Mouse (Mus musculus): Measurements from ENCODE around the gene Nek10. TPM values are rescaled to one million over a fixed set of nuclear protein-coding genes. Genes with fewer than 3 reads are reported as not detected.
"Not testable (repeated sequence)": the region's sequence is repeated elsewhere in the genome, so short reads cannot be mapped to it uniquely, and the experiment has no call there.

Gene Nek10
- 0.05 TPM in 1 of 2 replicates, not detected in the other for polyA plus RNA-seq (2016; fragmentation: Nextera tagmentation; extraction: Ambion mirVana)

- ATAC-seq (ENCODE audit: low FRiP score); H3K27me3 ChIP-seq; H3K27ac ChIP-seq; H3K4me1 ChIP-seq; H3K4me2 ChIP-seq; H3K36me3 ChIP-seq (replicated peaks); H3K4me3 ChIP-seq (replicated peaks); H3K9me3 ChIP-seq; H3K9ac ChIP-seq: not testable (repeated sequence)
- 65% methylated on average over 2 of the region's 2 CpGs for WGBS
Observed at GRCm38 (mm10) chr14:14803115-14803514, at the start of gene Nek10. Gene Nek10 (plus strand): TSS chr14:14803415.

DNA sequence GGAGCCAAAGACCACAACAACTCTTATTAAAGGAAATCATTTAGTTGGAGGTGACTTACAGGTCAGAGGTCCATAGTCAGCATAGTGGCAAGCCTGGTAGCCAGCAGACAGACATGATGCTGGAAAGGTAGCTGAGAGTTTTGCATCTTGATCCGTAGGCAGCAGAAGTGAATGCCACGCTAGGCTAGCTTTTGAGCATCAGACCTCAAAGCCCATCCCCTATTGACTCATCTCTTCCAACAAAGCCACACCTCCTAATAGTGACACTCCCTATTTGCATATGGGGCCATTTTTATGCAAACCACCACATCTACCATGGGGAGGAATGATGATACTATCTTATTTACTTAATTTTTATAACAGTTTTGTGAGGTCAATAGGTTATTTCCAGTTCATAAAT lies 22.0 kb upstream of the Nek10 start:
- Histone ChIP-seq H3K27ac (no peak overlapping the region), H3K4me1 (no peaks in the 10 kb centered on the region), H3K9ac (no peak overlapping the region), H3K4me3 (replicated peaks) (no peak overlapping the region), H3K4me2 (no peak overlapping the region), H3K9me3 (no peaks in the 10 kb centered on the region), H3K36me3 (replicated peaks) (peaks cover 51% of the 10 kb centered on the region), H3K27me3 (no peaks in the 10 kb centered on the region)
- 88% methylated on average over 2 of the region's 2 CpGs for WGBS
- no peak for ATAC-seq (ENCODE audit: low FRiP score)

- Histone ChIP-seq H3K9ac (no peak overlapping the region), H3K9me3 (no peaks in the 10 kb centered on the region), H3K27ac (no peak overlapping the region), H3K27me3 (no peaks in the 10 kb centered on the region), H3K4me2 (no peak overlapping the region), H3K4me1 (no peaks in the 10 kb centered on the region), H3K36me3 (replicated peaks) (peaks cover 42% of the 10 kb centered on the region), H3K4me3 (replicated peaks) (no peak overlapping the region)
- 80% methylated on average over 1 of the region's 1 CpGs for WGBS
- ATAC-seq (ENCODE audit: low FRiP score) = no peak
Observed at GRCm38 (mm10) chr14:14784223-14784622, 19.0 kb upstream of the Nek10 start.

DNA sequence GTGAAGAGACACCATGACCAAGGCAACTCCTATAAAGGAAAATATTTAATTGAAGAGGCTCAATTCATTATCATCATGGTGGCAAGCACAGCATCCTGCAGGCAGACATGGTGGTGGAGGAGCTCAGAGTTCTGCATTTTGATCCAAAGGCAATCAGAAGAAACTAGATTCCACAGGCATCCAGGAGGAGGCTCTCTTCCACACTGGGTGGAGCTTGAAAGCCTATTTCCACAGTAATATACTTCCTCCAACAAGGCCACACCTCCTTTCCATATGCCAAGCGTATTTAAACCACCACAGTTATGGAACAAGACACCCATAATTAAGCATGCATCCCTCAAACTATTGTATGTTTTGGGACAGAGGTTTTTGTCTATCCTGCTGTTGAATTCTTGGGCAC lies 16.2 kb upstream of the Nek10 start:
- no peaks in the 10 kb centered on the region for H3K27me3 ChIP-seq
- WGBS = 88% methylated on average over 1 of the region's 1 CpGs

DNA sequence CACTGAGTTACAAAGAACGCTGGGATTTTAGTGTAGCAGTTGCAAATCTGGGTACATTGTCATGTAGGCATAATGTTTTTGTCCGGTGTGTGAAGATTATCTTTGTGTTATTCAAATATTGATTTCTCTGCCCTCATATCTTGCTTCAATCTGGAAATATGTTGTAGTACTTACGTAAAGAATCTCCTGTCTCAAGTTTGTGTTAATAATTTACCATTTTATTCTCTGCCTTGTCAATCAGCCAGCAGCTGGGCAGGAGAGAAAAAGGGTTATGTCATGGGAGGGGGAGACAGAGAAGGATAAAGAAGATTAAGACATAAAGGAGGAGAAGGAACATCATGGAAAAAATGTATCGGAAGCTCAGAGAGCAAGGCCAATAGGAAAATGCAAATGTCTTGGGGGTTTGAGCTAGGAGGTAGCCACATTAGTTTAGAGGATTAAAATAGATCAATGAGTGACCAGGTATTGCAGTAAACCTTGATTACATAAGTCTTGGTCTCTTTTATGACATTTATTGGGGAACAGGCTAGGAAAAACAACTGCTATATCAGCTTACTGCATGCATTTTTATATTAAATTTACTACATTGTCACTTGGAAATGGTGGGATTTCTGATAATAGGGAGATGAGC lies 13.3 kb upstream of the Nek10 start:
- H3K4me3 ChIP-seq (replicated peaks) = no peak overlapping the region
- no peak overlapping the region for H3K27ac ChIP-seq
- H3K4me2 ChIP-seq = no peak overlapping the region
- no peaks in the 10 kb centered on the region for H3K27me3 ChIP-seq
- H3K9me3 ChIP-seq = no peaks in the 10 kb centered on the region
- no peaks in the 10 kb centered on the region for H3K4me1 ChIP-seq
- WGBS = 94% methylated on average over 4 of the region's 4 CpGs
- peaks cover 45% of the 10 kb centered on the region for H3K36me3 ChIP-seq (replicated peaks)
- no peak overlapping the region for H3K9ac ChIP-seq
- no peak for ATAC-seq (ENCODE audit: low FRiP score)

More for the DNA sequence above, 16.2 kb upstream of the Nek10 start:
- Histone ChIP-seq H3K4me3 (replicated peaks) (no peak overlapping the region), H3K36me3 (replicated peaks) (peaks cover 41% of the 10 kb centered on the region), H3K4me2 (no peak overlapping the region), H3K27ac (no peak overlapping the region), H3K4me1 (no peaks in the 10 kb centered on the region), H3K9ac (no peak overlapping the region), H3K9me3 (no peaks in the 10 kb centered on the region)
- no peak for ATAC-seq (ENCODE audit: low FRiP score)

- Histone ChIP-seq H3K9ac (no peak overlapping the region), H3K36me3 (replicated peaks) (peaks cover 13% of the 10 kb centered on the region), H3K4me2 (no peak overlapping the region), H3K4me1 (peaks cover 4% of the 10 kb centered on the region; the same call in 1 of the 2 replicates), H3K4me3 (replicated peaks) (no peak overlapping the region), H3K27ac (no peak overlapping the region), H3K27me3 (no peaks in the 10 kb centered on the region), H3K9me3 (no peaks in the 10 kb centered on the region)
- no peak for ATAC-seq (ENCODE audit: low FRiP score)
- WGBS = 87% methylated on average over 5 of the region's 5 CpGs
Observed at GRCm38 (mm10) chr14:14799861-14800260, 3.4 kb upstream of the Nek10 start.

- 95% methylated on average over 4 of the region's 4 CpGs for WGBS
Observed at GRCm38 (mm10) chr14:14800332-14800731, 2.9 kb upstream of the Nek10 start.

DNA sequence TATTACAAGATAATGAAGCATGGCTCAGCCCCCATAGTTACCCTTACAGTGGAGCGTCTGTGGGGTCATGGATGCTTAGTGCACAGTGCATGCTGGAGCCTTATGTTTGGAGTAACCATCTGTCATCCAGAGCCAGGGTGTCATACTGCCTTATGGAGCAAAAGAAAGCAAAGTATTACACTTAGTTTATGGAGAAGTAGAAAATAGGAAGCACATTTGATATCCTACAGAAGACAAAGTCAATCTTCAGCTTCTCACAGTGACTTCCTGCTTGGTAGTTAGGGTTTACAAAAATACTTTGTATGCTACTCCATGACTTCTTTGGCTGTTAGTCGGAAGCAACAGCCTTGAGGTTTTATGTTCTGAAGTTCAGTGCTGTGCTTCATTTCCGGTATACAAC lies 2.4 kb upstream of the Nek10 start:
- Histone ChIP-seq H3K27ac (no peak overlapping the region), H3K27me3 (no peaks in the 10 kb centered on the region), H3K36me3 (replicated peaks) (peaks cover 13% of the 10 kb centered on the region), H3K4me1 (peaks cover 4% of the 10 kb centered on the region; the same call in 1 of the 2 replicates), H3K4me3 (replicated peaks) (no peak overlapping the region), H3K4me2 (no peak overlapping the region), H3K9ac (no peak overlapping the region), H3K9me3 (no peaks in the 10 kb centered on the region)
- WGBS = 99% methylated on average over 3 of the region's 3 CpGs
- no peak for ATAC-seq (ENCODE audit: low FRiP score)

More at GRCm38 (mm10) chr14:14800332-14800731, 2.9 kb upstream of the Nek10 start:
- H3K36me3 ChIP-seq (replicated peaks) = peaks cover 13% of the 10 kb centered on the region
- H3K9ac ChIP-seq = no peak overlapping the region
- H3K4me3 ChIP-seq (replicated peaks) = no peak overlapping the region
- H3K27me3 ChIP-seq = no peaks in the 10 kb centered on the region
- peaks cover 4% of the 10 kb centered on the region; the same call in 1 of the 2 replicates for H3K4me1 ChIP-seq
- no peak overlapping the region for H3K27ac ChIP-seq
- no peak for ATAC-seq (ENCODE audit: low FRiP score)
- no peak overlapping the region for H3K4me2 ChIP-seq
- no peaks in the 10 kb centered on the region for H3K9me3 ChIP-seq

- no peak overlapping the region for H3K27ac ChIP-seq
- no peak overlapping the region for H3K9ac ChIP-seq
- WGBS = 18% methylated on average over 10 of the region's 10 CpGs
- H3K4me2 ChIP-seq = no peak overlapping the region
- peaks cover 4% of the 10 kb centered on the region; the same call in 1 of the 2 replicates for H3K4me1 ChIP-seq
- peak; percentile 68 for ATAC-seq (ENCODE audit: low FRiP score)
- H3K27me3 ChIP-seq = no peaks in the 10 kb centered on the region
- no peak overlapping the region for H3K4me3 ChIP-seq (replicated peaks)
- H3K9me3 ChIP-seq = no peaks in the 10 kb centered on the region
- H3K36me3 ChIP-seq (replicated peaks) = peaks cover 8% of the 10 kb centered on the region
Observed at GRCm38 (mm10) chr14:14803921-14804517, 804 bp downstream of the Nek10 start.

DNA sequence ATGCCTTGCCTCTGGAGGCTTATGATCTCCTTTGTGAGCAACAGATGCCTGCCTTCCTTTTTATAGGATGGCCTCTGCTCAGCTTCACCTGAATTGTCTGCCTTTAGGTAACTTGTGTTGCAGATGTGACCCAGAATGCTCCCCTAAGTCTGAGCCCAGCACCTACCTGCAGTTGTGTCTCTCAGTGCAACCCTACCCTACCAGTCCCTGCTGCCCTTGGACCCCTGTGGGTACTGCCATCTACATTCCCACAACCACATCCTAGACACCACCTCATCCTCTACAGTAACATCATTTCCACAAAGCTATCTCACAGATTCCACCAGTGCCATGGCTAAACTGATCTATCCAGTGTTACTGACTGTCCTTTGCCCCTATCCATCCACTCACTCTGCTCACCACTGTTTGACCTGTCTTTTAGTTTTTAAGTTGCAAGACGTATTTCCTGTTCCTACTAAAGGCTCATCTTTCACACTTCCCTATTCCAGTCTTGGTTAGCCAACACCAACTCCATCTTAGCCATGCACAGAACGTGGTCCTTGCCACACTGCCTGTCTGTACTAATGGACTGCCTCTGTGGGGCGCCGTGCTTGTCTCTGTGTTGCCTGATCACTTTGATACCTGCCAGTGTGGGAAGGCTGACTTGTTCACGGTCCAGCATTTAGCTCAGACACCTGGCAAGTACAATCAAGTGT lies 1.4 kb downstream of the Nek10 start:
- no peaks in the 10 kb centered on the region for H3K27me3 ChIP-seq
- 77% methylated on average over 5 of the region's 5 CpGs for WGBS
- no peaks in the 10 kb centered on the region for H3K9me3 ChIP-seq
- ATAC-seq (ENCODE audit: low FRiP score) = 0 out of 2 replicates have a peak, but pooled peaks have one; percentile 14
- no peak overlapping the region for H3K4me2 ChIP-seq
- peaks cover 8% of the 10 kb centered on the region for H3K36me3 ChIP-seq (replicated peaks)
- H3K27ac ChIP-seq = no peak overlapping the region
- H3K4me3 ChIP-seq (replicated peaks) = no peak overlapping the region
- H3K4me1 ChIP-seq = peaks cover 4% of the 10 kb centered on the region; the same call in 1 of the 2 replicates
- no peak overlapping the region for H3K9ac ChIP-seq

DNA sequence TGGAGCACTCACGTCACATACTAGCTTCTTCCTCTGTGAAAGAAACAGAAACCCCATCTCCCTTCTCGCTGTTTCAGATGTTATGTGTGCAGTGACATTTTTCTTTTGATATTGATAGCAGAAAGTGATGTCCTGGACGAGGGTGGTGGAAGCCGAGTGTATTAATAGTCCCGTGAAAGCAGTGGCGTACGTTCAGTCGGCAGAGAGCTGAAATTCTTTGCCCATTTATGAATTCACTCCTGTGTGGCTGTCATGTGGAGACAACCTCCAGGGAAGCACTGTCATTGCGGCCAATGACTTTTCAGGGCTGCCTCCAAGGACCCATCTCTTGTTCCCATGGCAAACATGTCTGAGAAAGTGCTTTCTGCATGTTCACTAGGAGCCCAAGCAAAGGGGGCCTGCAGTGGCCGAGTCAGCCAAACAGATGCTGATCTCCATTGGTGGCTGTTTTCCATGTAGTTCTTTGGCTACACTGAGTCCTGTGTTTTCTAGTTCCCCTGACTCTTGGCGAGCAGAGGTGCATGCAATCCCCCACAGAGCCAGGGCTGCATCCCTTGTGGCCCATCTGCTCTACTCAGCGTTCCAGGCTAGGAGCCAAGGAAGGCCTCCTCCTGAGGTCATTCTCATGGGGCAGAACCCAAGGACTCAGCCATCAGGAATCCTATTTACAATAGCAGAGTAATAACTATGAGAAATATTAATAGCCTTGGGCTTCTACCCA lies 29.5 kb downstream of the Nek10 start:
- WGBS = 82% methylated on average over 12 of the region's 12 CpGs
- H3K27ac ChIP-seq = no peak overlapping the region
- H3K4me2 ChIP-seq = no peak overlapping the region
- no peaks in the 10 kb centered on the region for H3K27me3 ChIP-seq
- H3K36me3 ChIP-seq (replicated peaks) = no peaks in the 10 kb centered on the region
- no peaks in the 10 kb centered on the region for H3K4me1 ChIP-seq
- no peak overlapping the region for H3K4me3 ChIP-seq (replicated peaks)
- H3K9me3 ChIP-seq = no peaks in the 10 kb centered on the region
- no peak overlapping the region for H3K9ac ChIP-seq
- ATAC-seq (ENCODE audit: low FRiP score) = no peak

- WGBS = 88% methylated on average over 1 of the region's 1 CpGs
- no peak for ATAC-seq (ENCODE audit: low FRiP score)
- H3K9me3 ChIP-seq = no peaks in the 10 kb centered on the region
- no peak overlapping the region for H3K27ac ChIP-seq
- no peaks in the 10 kb centered on the region for H3K4me1 ChIP-seq
- H3K4me2 ChIP-seq = no peak overlapping the region
- no peak overlapping the region for H3K9ac ChIP-seq
- H3K27me3 ChIP-seq = no peaks in the 10 kb centered on the region
- H3K36me3 ChIP-seq (replicated peaks) = no peaks in the 10 kb centered on the region
- H3K4me3 ChIP-seq (replicated peaks) = no peak overlapping the region
Observed at GRCm38 (mm10) chr14:14833498-14833897, 30.3 kb downstream of the Nek10 start.

All from forebrain, embryonic 12.5 days (tissue).